ENCODE assay signal across 22 mouse cellular contexts in the genomic region with DNA sequence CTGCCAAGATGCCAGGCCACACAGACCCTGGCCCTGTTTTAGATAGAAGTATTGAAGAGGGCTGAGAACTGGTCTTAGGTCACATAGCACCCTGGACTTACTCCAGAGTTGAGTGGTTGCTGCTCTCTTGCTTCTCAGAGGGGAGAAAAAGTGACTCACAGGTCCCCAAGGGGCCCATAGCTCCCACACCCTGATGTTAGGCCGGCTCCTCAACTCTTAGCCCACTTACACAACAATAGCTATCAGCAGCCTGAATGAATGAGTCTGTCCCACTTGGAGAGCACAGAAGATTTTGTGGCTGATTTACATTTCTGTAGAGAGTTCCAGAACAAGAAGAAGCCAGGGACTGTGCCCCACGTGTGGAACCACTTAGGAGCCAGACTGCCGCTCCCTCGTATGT. TPM values are rescaled to one million over a fixed set of nuclear protein-coding genes. Genes with fewer than 3 reads are reported as not detected.
DNase-seq lines count a peak whose midpoint lies in the region; ATAC-seq and TF ChIP-seq lines count a peak whose summit lies in the region.
"Had no signal": no experiment of that assay in that cellular context is flagged by ENCODE, and none has a peak within 500 bp of the region (broad histone marks: within the 10 kb centered on the region; RNA-seq: fewer than 3 reads in every experiment).

No protein-coding gene starts in this region.

- peaks cover 3% of the 10 kb centered on the region for H3K27me3 ChIP-seq in heart, embryonic 10.5 days (ENCODE audit: insufficient read depth, poor library complexity, severe bottlenecking)
- H3K27me3 ChIP-seq in myocyte (ENCODE audit: control insufficient read depth, insufficient read depth, insufficient read length) = no peaks in the 10 kb centered on the region
- H3K27me3 ChIP-seq: embryonic facial prominence, embryonic 15.5 days; forebrain, embryonic 12.5 days; hindbrain, embryonic 12.5 days; limb, embryonic 13.5 days; lung, embryonic 15.5 days; neural tube, embryonic 13.5 days; stomach, embryonic 15.5 days had no signal

- H3K36me3 ChIP-seq in heart, embryonic 10.5 days = no peaks in the 10 kb centered on the region
- H3K36me3 ChIP-seq in myocyte (ENCODE audit: control insufficient read depth, insufficient read depth) = no peaks in the 10 kb centered on the region
- H3K36me3 ChIP-seq: embryonic facial prominence, embryonic 15.5 days; forebrain, embryonic 12.5 days; hindbrain, embryonic 12.5 days; limb, embryonic 13.5 days; lung, embryonic 15.5 days; neural tube, embryonic 13.5 days; stomach, embryonic 15.5 days had no signal

- H3ac ChIP-seq in myocyte (ENCODE audit: control insufficient read depth, insufficient read length) = no peak overlapping the region

- no peak for DNase-seq in frontal cortex, postnatal 14 days (ENCODE audit: low spot score in 2 of 2)
- peak; percentile 35 for DNase-seq in heart, postnatal 25 days (ENCODE audit: low spot score)
- no peak for DNase-seq in heart, embryonic 10.5 days (ENCODE audit: low spot score)
- DNase-seq in NIH3T3 (ENCODE audit: low read depth) = peak; percentile 87
- no peak for DNase-seq in testis, postnatal 14 days (ENCODE audit: low spot score)
- no peak for DNase-seq in left cerebral cortex, postnatal 25 days (ENCODE audit: low spot score in 2 of 2)
- DNase-seq: cerebellum, adult 2 months; cerebellum, postnatal 36 days; kidney, adult 8-10 months; kidney, postnatal 25 days; right cerebral cortex, postnatal 14 days had no signal

- H3K9me3 ChIP-seq in heart, embryonic 10.5 days = no peaks in the 10 kb centered on the region
- H3K9me3 ChIP-seq: embryonic facial prominence, embryonic 15.5 days; forebrain, embryonic 12.5 days; lung, embryonic 15.5 days; stomach, embryonic 15.5 days had no signal

- intact Hi-C loops in heart, postnatal 25 days (cut with DNase I) = loop anchor here (2.0 kb wide), 1 partner anchor 21 kb away; no protein-coding TSS in a partner anchor
- intact Hi-C loops in left cerebral cortex, postnatal 25 days (cut with DNase I) = no loop called here

- no peaks in the 10 kb centered on the region for H3K79me2 ChIP-seq in myocyte (ENCODE audit: control insufficient read depth, insufficient read depth)

- H3K4me2 ChIP-seq in myocyte (ENCODE audit: low read depth) = peak overlapping the region; percentile 38
- H3K4me2 ChIP-seq: embryonic facial prominence, embryonic 15.5 days; forebrain, embryonic 12.5 days; hindbrain, embryonic 12.5 days; limb, embryonic 13.5 days; lung, embryonic 15.5 days; midbrain, embryonic 11.5 days; neural tube, embryonic 13.5 days; stomach, embryonic 15.5 days had no signal

- no peak for TF ChIP-seq POLR2A in myocyte (IDR thresholded peaks at IDR 0.05; ENCODE audit: insufficient read length, low read depth)

- H3K4me3 ChIP-seq in heart, embryonic 10.5 days = no peak overlapping the region
- H3K4me3 ChIP-seq in myocyte = no peak overlapping the region
- H3K4me3 ChIP-seq: embryonic facial prominence, embryonic 15.5 days; forebrain, embryonic 12.5 days; hindbrain, embryonic 12.5 days; limb, embryonic 13.5 days; lung, embryonic 15.5 days; neural tube, embryonic 13.5 days; stomach, embryonic 15.5 days had no signal

- WGBS in heart, embryonic 10.5 days = 76% methylated on average over 4 of the region's 4 CpGs

- H3K4me1 ChIP-seq in heart, embryonic 10.5 days = no peaks in the 10 kb centered on the region
- H3K4me1 ChIP-seq: hindbrain, embryonic 12.5 days; neural tube, embryonic 13.5 days; stomach, embryonic 15.5 days had no signal

- no peak overlapping the region for H3K27ac ChIP-seq in heart, embryonic 10.5 days
- H3K27ac ChIP-seq: embryonic facial prominence, embryonic 15.5 days; forebrain, embryonic 12.5 days; hindbrain, embryonic 12.5 days; limb, embryonic 13.5 days; liver, embryonic 14.5 days; lung, embryonic 15.5 days; neural tube, embryonic 13.5 days; stomach, embryonic 15.5 days had no signal

- ATAC-seq in frontal cortex, adult (ENCODE audit: low TSS enrichment) = 0 out of 2 replicates have a peak, but pooled peaks have one; percentile 24

TF ChIP-seq in myocyte, 11 proteins besides CTCF, POLR2A, EP300 and RAD21:
- TF ChIP-seq REST (IDR thresholded peaks at IDR 0.05; ENCODE audit: insufficient read depth, insufficient read length) (no peak), CEBPB (IDR thresholded peaks at IDR 0.05; ENCODE audit: insufficient read depth, poor library complexity, severe bottlenecking) (peak; percentile 53)

RNA-seq across cellular contexts. Expression of a gene that starts 37.9 kb away (rescaled TPM):
- total RNA-seq in heart, postnatal 25 days (2021) = under 1 TPM; 0.18 to 0.39 TPM
- polyA plus RNA-seq in heart, embryonic 10.5 days (2016; fragmentation: Nextera tagmentation; extraction: Ambion mirVana) = 1.3 and 2.2 TPM in 2 replicates
- not detected for polyA plus RNA-seq in myocyte (2012; fragmentation: generic; extraction: Trizol)
- total RNA-seq in left cerebral cortex, postnatal 25 days (2021) = 1 to 10 TPM in 1 of 2 experiments, under 1 TPM in 1; 0.76 to 1.2 TPM

Comparison
In these comparisons a context has a peak if more than half of its experiments do, and no peak if none do; other contexts are left out.
1. DNase-seq: peak in heart, postnatal 25 days (single experiment) and NIH3T3 (single experiment); none in frontal cortex, postnatal 14 days (0 of 2), heart, embryonic 10.5 days (single experiment), testis, postnatal 14 days (single experiment) and left cerebral cortex, postnatal 25 days (0 of 2).